Mouse (Mus musculus) myocyte (in vitro differentiated cells): ENCODE data around the gene Sema6c. TPM values are rescaled to one million over a fixed set of nuclear protein-coding genes. Genes with fewer than 3 reads are reported as not detected.
A peak's percentile ranks its signal among the peaks of the same experiment; 100 is the strongest.

Experiments
- H3K27me3 ChIP-seq: one replicate; pipeline ENCODE4 v1.6.1; 2011; ENCODE audit not compliant: control insufficient read depth, insufficient read depth, insufficient read length
- H3K36me3 ChIP-seq: one replicate; pipeline ENCODE4 v1.6.1; 2011; ENCODE audit not compliant: control insufficient read depth, insufficient read depth
- H3K4me2 ChIP-seq: one replicate; pipeline ENCODE4 v1.6.1; 2011; ENCODE audit warnings: low read depth, control low read depth
- H3K4me3 ChIP-seq: one replicate; pipeline ENCODE4 v1.5.1; 2011; ENCODE audit warnings: mild to moderate bottlenecking, control low read depth, moderate library complexity
- H3K79me2 ChIP-seq: one replicate; pipeline ENCODE4 v1.6.1; 2011; ENCODE audit not compliant: control insufficient read depth, insufficient read depth
- H3ac ChIP-seq: one replicate; pipeline ENCODE4 v1.6.1; 2011; ENCODE audit not compliant: control insufficient read depth, insufficient read length
- CEBPB ChIP-seq: IDR thresholded peaks from 2 replicates; pipeline ENCODE4 v1.6.1; 2011; ENCODE audit warnings: mild to moderate bottlenecking, moderate library complexity; ENCODE audit not compliant: poor library complexity, insufficient read depth, severe bottlenecking
- E2F4 ChIP-seq: IDR thresholded peaks from one replicate; pipeline ENCODE4 v1.6.1; 2011; ENCODE audit warnings: mild to moderate bottlenecking, control low read depth, moderate library complexity; ENCODE audit not compliant: insufficient read depth
- MAX ChIP-seq: IDR thresholded peaks from one replicate; pipeline ENCODE4 v1.6.1; 2011; ENCODE audit warnings: low read depth, mild to moderate bottlenecking, control low read depth
- MYOD1 ChIP-seq, 3 experiments: IDR thresholded peaks; one replicate each; pipeline ENCODE4 v1.6.1; 2011; ENCODE audit warnings: control low read depth in 2 of 3, low read depth in 2 of 3, mild to moderate bottlenecking in 2 of 3, moderate library complexity in 1 of 3; ENCODE audit not compliant: insufficient read length in 2 of 3, control insufficient read depth in 1 of 3
- MYOG ChIP-seq, 3 experiments: IDR thresholded peaks; one replicate each; pipeline ENCODE4 v1.6.1; 2011; ENCODE audit warnings: control low read depth in 2 of 3, low read depth in 2 of 3, mild to moderate bottlenecking in 2 of 3; ENCODE audit not compliant: insufficient read length in 2 of 3, control insufficient read depth in 1 of 3, insufficient read depth in 1 of 3
- POLR2A ChIP-seq: IDR thresholded peaks from one replicate; pipeline ENCODE4 v1.6.1; 2011; ENCODE audit warnings: low read depth, mild to moderate bottlenecking, control low read depth, moderate library complexity; ENCODE audit not compliant: insufficient read length
- POLR2AphosphoS2 ChIP-seq: IDR thresholded peaks from one replicate; pipeline ENCODE4 v1.6.1; 2011; ENCODE audit warnings: low read depth, control low read depth; ENCODE audit not compliant: insufficient read length
- REST ChIP-seq: IDR thresholded peaks from one replicate; pipeline ENCODE4 v1.6.1; 2011; ENCODE audit warnings: mild to moderate bottlenecking, control low read depth, moderate library complexity; ENCODE audit not compliant: insufficient read depth, insufficient read length
- SRF ChIP-seq: IDR thresholded peaks from one replicate; pipeline ENCODE4 v1.6.1; 2011; ENCODE audit warnings: low read depth; ENCODE audit not compliant: control insufficient read depth, insufficient read length
- TCF12 ChIP-seq: IDR thresholded peaks from one replicate; pipeline ENCODE4 v1.6.1; 2011; ENCODE audit warnings: mild to moderate bottlenecking, control low read depth; ENCODE audit not compliant: poor library complexity, insufficient read depth, severe bottlenecking
- TCF3 ChIP-seq: IDR thresholded peaks from one replicate; pipeline ENCODE4 v1.6.1; 2011; ENCODE audit warnings: low read depth, control low read depth; ENCODE audit not compliant: insufficient read length
- USF1 ChIP-seq: IDR thresholded peaks from one replicate; pipeline ENCODE4 v1.6.1; 2011; ENCODE audit warnings: low read depth, mild to moderate bottlenecking, control low read depth, moderate library complexity
- polyA plus RNA-seq: library from polyadenylated mRNA; unstranded; fragments of >200 nt; fragmentation: generic; extraction: Trizol; gene quantifications from one replicate; pipeline ENCODE4 v1.2.1, GENCODE M21; 2012; ENCODE audit warnings: missing spikeins

Sema6c gene
- polyA plus RNA-seq, 1 experiment, result 29.0 TPM

- H3K4me2 ChIP-seq, result peak overlapping the region; percentile 83
- H3K36me3 ChIP-seq, result no peaks in the 10 kb centered on the region
- peak overlapping the region; percentile 83 for H3K4me3 ChIP-seq
- H3ac ChIP-seq, result peak overlapping the region; percentile 13
- no peak for TF ChIP-seq MAX
- no peak for TF ChIP-seq SRF
- TF ChIP-seq POLR2A, result no peak
- no peak for TF ChIP-seq TCF3
- H3K79me2 ChIP-seq, result no peaks in the 10 kb centered on the region
- no peaks in the 10 kb centered on the region for H3K27me3 ChIP-seq
Observed at GRCm38 (mm10) chr3:95159511-95159986, 708 bp upstream of the Sema6c start.

- no peaks in the 10 kb centered on the region for H3K79me2 ChIP-seq
- H3K4me2 ChIP-seq, result peak overlapping the region; percentile 97
- no peaks in the 10 kb centered on the region for H3K36me3 ChIP-seq
- no peak for TF ChIP-seq REST
- peak overlapping the region; percentile 83 for H3K4me3 ChIP-seq
- H3K27me3 ChIP-seq, result no peaks in the 10 kb centered on the region
- H3ac ChIP-seq, result peak overlapping the region; percentile 13
Observed at GRCm38 (mm10) chr3:95161041-95161551, 839 bp downstream of the Sema6c start.

GRCm38 (mm10) chr3:95161618-95162344, 1.5 kb downstream of the Sema6c start:
- Histone ChIP-seq H3K36me3 (no peaks in the 10 kb centered on the region), H3K79me2 (no peaks in the 10 kb centered on the region), H3K4me2 (peak overlapping the region; percentile 97), H3K4me3 (peak overlapping the region; percentile 83), H3K27me3 (no peaks in the 10 kb centered on the region), H3ac (no peak overlapping the region)
- TF ChIP-seq SRF, result no peak
- TF ChIP-seq MAX, result no peak
- no peak for TF ChIP-seq MYOG (IDR thresholded peaks at IDR 0.05; ENCODE audit: control insufficient read depth in 1 of 3, insufficient read depth in 1 of 3, insufficient read length in 2 of 3, low read depth in 2 of 3)
- no peak for TF ChIP-seq E2F4
- TF ChIP-seq TCF3, result no peak
- TF ChIP-seq POLR2AphosphoS2, result no peak
- no peak for TF ChIP-seq MYOD1 (IDR thresholded peaks at IDR 0.05; ENCODE audit: control insufficient read depth in 1 of 3, insufficient read length in 2 of 3, low read depth in 2 of 3)
- no peak for TF ChIP-seq USF1
- no peak for TF ChIP-seq REST
- TF ChIP-seq POLR2A, result no peak
- TF ChIP-seq CEBPB, result no peak
- TF ChIP-seq TCF12, result no peak

GRCm38 (mm10) chr3:95162345-95162628, 2.0 kb downstream of the Sema6c start:
- Histone ChIP-seq H3K4me3 (peak overlapping the region; percentile 83), H3K79me2 (no peaks in the 10 kb centered on the region), H3K36me3 (no peaks in the 10 kb centered on the region), H3K27me3 (no peaks in the 10 kb centered on the region), H3ac (no peak overlapping the region), H3K4me2 (peak overlapping the region; percentile 97)
- TF ChIP-seq POLR2A (no peak), MAX (no peak), TCF12 (no peak), USF1 (no peak), CEBPB (no peak), SRF (no peak), REST (no peak), MYOG (IDR thresholded peaks at IDR 0.05; ENCODE audit: control insufficient read depth in 1 of 3, insufficient read depth in 1 of 3, insufficient read length in 2 of 3, low read depth in 2 of 3) (no peak), POLR2AphosphoS2 (no peak), E2F4 (no peak), MYOD1 (IDR thresholded peaks at IDR 0.05; ENCODE audit: control insufficient read depth in 1 of 3, insufficient read length in 2 of 3, low read depth in 2 of 3) (no peak), TCF3 (no peak)

- Histone ChIP-seq H3K4me2 (peak overlapping the region; percentile 97), H3K4me3 (peak overlapping the region; percentile 83), H3K27me3 (no peaks in the 10 kb centered on the region), H3K79me2 (no peaks in the 10 kb centered on the region), H3ac (no peak overlapping the region), H3K36me3 (no peaks in the 10 kb centered on the region)
- TF ChIP-seq MYOG (IDR thresholded peaks at IDR 0.05; ENCODE audit: control insufficient read depth in 1 of 3, insufficient read depth in 1 of 3, insufficient read length in 2 of 3, low read depth in 2 of 3), result peak; percentile 54 to 93 (median 70)
- TF ChIP-seq REST, result no peak
- TF ChIP-seq TCF3, result peak; percentile 79
- TF ChIP-seq SRF, result no peak
- peak; percentile 84 for TF ChIP-seq TCF12
- no peak for TF ChIP-seq CEBPB
- peak; percentile 98 to 100 (median 99) for TF ChIP-seq MYOD1 (IDR thresholded peaks at IDR 0.05; ENCODE audit: control insufficient read depth in 1 of 3, insufficient read length in 2 of 3, low read depth in 2 of 3)
- no peak for TF ChIP-seq MAX
- TF ChIP-seq POLR2AphosphoS2, result no peak
- TF ChIP-seq USF1, result no peak
- no peak for TF ChIP-seq E2F4
- TF ChIP-seq POLR2A, result peak; percentile 10
Observed at GRCm38 (mm10) chr3:95163419-95164255, 3.4 kb downstream of the Sema6c start.
